Mouse (Mus musculus) CD4-positive, CD25-positive, alpha-beta regulatory T cell (primary cell): ENCODE results near the gene Ippk. TPM values are rescaled to one million over a fixed set of nuclear protein-coding genes. Genes with fewer than 3 reads are reported as not detected.

Source experiments
- polyA plus RNA-seq: library from polyadenylated mRNA; unstranded; fragments of 100-300 nt; shearing (Covaris generic); gene quantifications from one replicate; pipeline ENCODE4 v1.2.1, GENCODE M21; 2017

Ippk gene
- 13.1 TPM for polyA plus RNA-seq

DNA sequence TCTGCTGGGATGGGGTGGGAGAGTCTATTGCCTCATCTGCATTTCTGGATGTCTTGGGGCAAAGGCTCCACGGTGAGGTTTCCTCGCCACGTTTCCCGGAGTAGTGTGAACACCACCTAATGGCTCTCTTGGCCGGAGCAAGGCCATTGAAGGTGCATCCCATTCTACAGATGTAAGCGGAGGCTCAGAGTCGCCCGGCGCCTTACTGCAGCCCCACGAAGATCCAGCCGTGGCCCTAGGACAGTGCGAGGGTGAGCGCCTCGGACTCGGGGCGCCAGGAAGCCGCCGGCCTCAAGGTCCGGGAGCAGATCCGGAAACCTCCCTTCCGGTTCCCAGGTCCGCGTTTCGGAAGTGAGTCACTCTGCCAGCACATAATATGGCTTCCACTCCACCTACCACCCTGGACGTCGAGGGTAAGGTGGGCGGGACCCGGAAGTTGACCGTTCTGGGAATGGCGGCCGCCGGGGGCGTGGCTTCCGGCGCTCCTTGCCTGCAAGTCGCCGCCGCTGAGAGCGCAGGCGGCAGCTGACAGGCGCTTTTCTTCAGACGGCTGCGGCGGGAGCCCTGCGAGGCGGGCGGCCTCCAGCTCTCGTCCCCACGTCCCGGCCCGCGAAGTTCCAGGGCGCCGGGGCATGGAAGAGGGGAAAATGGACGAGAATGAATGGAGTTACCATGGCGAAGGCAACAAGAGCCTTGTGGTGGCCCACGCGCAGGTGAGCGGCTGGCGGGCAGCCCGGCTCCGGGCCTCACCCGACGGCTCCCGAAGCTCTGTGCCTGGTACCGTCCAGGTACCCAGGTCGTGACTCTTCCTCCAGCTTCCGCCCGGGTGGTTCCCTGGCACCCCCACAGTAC is at the start of gene Ippk:
Gene Ippk (plus strand): TSS at position 496 of the 852 bp plus-strand sequence.

DNA sequence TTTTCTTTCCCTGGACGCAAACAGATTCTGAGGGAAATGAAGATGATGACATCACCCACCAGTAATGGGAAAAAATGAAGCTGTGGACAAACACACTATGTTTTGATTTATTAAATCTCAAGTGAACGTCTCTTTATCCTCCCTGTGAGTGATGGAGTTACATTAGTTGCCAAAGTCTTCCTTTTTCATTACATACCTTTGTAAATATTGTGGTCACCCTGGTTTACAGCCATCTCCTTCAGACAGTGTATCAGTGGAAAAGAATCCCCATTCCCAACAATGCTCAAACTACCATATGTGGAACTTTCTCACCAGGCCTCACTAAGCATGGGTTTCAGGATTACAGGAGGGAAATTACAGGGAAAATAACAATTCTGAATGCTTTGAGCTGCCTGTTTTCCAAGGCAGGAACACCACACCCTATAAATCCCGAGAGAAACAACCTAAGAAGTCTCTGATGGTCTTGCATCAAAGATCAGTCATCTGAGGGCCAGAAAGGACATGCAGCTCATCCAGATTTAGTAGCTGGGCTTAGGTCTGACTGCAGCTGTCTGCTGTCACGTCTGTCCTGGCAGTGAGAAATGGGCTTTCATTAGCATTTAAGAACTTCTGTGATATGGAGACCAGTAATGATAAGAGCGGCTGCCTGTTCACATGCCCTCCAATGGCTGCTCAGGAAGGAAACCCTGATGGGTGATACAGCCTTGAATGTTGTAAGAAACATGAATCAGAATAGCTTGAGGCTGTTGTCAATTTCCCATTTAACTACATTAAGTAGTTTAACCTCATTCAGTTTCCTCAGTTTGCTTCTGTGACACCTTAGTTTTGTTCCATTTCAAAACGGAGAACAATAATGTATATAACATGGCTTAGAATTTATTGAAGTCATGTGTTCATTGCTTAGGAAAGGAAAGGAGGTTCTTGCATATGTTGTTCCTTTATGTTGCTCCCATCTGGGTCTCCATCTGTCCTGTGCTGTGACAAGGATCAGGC is 71.6 kb downstream of the Ippk start, which contains the start of gene Tes3-ps:
Gene Tes3-ps (plus strand): TSS at position 943 of the 993 bp plus-strand sequence.

DNA sequence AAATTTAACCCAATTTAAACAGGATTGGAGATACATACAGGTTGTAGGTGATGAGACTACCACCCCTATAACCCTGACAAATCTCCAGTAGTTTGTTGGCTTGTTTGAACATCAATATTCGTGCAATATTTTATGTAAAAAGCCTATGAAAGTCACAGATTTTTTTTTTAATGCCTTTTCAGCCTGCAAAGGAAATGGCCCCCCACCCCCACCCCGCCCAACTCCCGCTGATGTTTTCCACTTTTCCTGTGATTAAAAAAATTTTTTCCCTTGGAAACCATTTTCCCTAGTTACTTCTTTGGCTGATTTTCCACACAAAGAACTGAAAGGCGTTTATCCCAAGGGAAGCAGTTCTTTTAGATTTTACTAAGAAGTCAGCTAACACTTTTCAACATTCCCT is 83.5 kb downstream of the Ippk start, which contains the start of gene Ecm2:
Gene Ecm2 (plus strand): TSS at position 301 of the 400 bp plus-strand sequence.

Other genes with a start within 250 kb of the Ippk start
- gene Ninj1, start 233.8 kb upstream of the Ippk start, polyA plus RNA-seq, result 37.9 TPM
- gene Card19, start 205.2 kb upstream of the Ippk start, polyA plus RNA-seq, result 55.7 TPM
- 36.0 TPM for gene Susd3, start 172.5 kb upstream of the Ippk start, polyA plus RNA-seq
- gene Fgd3, start 100.9 kb upstream of the Ippk start, polyA plus RNA-seq, result 20.2 TPM
- 28.5 TPM for gene Bicd2, start 79.7 kb upstream of the Ippk start, polyA plus RNA-seq
- 4.5 TPM for gene Tes3-ps, start 72.1 kb downstream of the Ippk start, polyA plus RNA-seq
- gene Ecm2, start 83.6 kb downstream of the Ippk start, polyA plus RNA-seq, result 0.11 TPM
- not detected for gene Aspn, start 123.2 kb downstream of the Ippk start, polyA plus RNA-seq
- gene Omd, start 161.2 kb downstream of the Ippk start, polyA plus RNA-seq, result 0.11 TPM
- 0.10 TPM for gene Ogn, start 186.8 kb downstream of the Ippk start, polyA plus RNA-seq
- gene Cenpp, start 231.5 kb downstream of the Ippk start, polyA plus RNA-seq, result 2.1 TPM
- 41.3 TPM for gene Nol8, start 231.8 kb downstream of the Ippk start, polyA plus RNA-seq